Mouse (Mus musculus) liver, embryonic 14.5 days (tissue): ENCODE data around the gene Armc7.

Experiments used
- CTCF ChIP-seq: IDR thresholded peaks from 2 replicates; pipeline ENCODE4 v1.5.1; 2016; ENCODE audit warnings: antibody characterized with exemption, low read depth, control low read depth
- EP300 ChIP-seq: IDR thresholded peaks from 2 replicates; pipeline ENCODE4 v1.6.1; 2016; ENCODE audit warnings: antibody characterized with exemption, low read depth

DNA sequence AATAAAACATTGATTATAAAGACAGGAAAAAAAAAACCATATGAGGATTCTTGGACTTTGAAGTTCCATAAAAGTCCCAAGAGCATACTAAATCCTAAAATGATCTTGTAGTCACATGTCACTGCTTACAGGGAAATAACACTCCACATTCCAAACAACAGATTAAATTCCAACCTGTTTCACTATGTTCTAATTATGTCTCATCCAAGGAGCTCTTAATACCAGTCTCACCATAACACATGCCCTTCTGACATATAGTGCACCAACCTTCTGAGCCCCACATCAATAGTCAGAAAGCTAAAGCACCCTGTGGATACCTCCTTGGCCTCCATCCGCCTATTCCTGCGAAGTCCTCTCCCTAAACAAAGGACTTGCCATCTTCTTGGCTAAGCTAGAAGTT is 44.8 kb downstream of the Armc7 start:
- TF ChIP-seq EP300 = no peak
- no peak for TF ChIP-seq CTCF
